Mouse (Mus musculus) erythroblast, embryonic 14.5 days (primary cell): ENCODE measurements around the gene Cacnb2.

Experiments used
- GATA1 ChIP-seq: IDR thresholded peaks from 2 replicates; pipeline ENCODE4 v1.6.1; 2012; ENCODE audit warnings: low read length, inconsistent platforms, mixed read lengths
- TAL1 ChIP-seq: IDR thresholded peaks from 3 replicates; pipeline ENCODE4 v1.6.1; 2012; ENCODE audit warnings: low read length, inconsistent platforms, mixed read lengths

DNA sequence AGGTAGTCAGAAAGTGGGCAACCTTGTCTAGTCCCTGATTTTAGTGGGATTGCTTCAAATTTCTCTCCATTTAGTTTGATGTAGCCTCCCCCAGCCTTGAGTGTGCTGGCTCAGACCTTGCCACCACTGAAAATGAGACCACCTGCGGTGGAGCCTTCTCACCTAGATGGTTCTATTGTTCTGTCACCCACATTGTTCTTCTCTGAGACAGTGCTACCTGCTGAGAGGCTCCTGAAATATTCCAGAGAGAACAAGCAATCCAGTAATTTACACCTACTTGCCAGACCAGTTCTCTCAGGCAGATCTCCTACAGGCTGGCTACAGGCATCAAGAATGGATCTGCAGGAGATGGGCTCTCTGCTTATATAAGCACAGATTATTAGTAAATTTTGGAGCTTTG is 215.8 kb downstream of the Cacnb2 start:
- TF ChIP-seq GATA1 (no peak), TAL1 (no peak)
